Mouse (Mus musculus) cerebellum, postnatal 36 days (tissue): ENCODE data around the gene Asb10.

Experiments used
- DNase-seq, 2 experiments: peaks; one replicate each; pipeline ENCODE4 v3.0.0; 2021 to 2022; ENCODE audit warnings: mixed read lengths in 2 of 2

The Asb10 gene

DNA sequence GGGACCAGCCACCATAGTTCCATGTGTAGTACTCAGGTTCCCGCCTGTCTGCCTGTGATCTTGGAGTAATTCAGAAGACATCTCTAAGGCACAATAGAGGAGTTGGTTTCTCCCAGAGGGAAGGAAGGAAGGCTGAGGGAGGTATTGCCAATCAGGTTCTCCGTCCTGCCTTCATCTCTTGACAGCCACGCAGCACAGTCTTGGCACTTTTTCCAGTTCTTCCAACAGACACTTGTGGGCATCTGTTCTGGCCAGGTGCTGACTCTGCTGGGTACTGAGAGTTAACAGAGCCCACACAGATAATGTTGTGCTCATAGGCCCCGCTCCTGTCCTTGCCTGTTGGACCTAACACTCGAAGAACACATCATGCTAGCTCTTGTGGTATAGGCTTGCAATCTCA lies 54.0 kb downstream of the Asb10 start:
- no peak for DNase-seq

DNA sequence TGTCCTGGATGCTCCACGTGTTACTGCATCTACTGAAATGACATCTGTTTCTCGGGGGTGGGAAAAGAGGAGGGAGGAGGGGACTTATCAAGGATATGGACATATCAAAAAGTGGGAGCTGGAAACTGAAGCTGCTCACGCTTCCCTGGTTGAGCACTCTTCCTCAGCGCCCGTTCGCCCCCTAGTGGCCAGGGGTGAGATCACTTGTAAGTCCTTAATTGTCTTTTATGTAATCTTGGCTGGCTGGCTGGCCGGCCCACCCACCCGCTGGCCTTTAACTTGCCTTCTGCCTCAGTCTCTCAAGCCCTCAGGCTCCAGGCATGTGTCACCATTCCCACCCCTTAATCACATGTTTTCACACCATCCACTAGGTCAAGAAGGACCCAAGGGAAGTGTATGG lies 54.7 kb downstream of the Asb10 start:
- DNase-seq = peak; percentile 94

- no peak for DNase-seq
These were observed 55.8 kb downstream of the Asb10 start for GRCm38 (mm10) chr5:24484963-24485362.

DNA sequence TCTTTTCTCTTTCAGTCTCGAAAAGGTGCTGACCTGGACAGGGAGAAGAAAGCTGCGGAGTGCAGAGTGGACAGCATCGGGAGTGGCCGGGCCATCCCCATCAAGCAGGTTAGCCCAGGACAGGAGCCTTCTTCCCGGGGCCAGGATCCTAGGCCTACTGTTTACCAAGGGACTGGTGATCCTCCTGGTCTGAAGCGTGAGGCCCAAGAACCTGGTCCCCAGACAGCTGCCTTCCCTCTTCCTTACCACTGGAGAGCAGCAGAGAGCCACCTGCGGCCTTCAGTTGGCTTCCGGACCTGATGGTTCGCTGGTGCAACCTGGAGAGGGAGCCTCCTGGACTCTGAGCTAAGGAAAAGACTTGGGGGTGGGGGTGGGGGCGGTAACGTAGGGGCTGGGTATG lies 57.5 kb downstream of the Asb10 start:
- peak; percentile 78 to 79 for DNase-seq
